16 mouse cellular contexts compared by ENCODE assay signal in the genomic region with DNA sequence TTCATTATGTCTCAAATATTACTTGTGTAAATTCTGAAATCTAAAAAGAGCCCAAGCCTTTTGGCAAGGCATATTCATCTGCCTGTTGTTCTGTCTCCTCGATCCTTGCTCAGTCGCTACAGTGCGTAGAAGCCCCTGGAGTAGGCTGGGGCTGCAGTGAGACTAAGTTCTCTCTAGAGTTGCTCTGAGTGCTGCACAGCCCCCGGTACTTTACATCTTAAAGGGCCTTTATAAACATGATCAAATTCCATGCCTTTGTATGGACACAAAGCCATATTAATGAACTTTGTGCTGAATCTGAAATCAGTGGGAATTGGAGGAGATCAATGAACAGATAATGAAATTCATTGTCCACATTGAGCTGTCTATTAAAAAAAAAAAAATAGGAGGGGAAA.
DNase-seq lines count a peak whose midpoint lies in the region; ATAC-seq and TF ChIP-seq lines count a peak whose summit lies in the region.
"Had no signal": no experiment of that assay in that cellular context is flagged by ENCODE, and none has a peak within 500 bp of the region (broad histone marks: within the 10 kb centered on the region; RNA-seq: fewer than 3 reads in every experiment).

No protein-coding gene starts in this region.

- H3K9me3 ChIP-seq in hindbrain, embryonic 10.5 days, result no peaks in the 10 kb centered on the region
- no peaks in the 10 kb centered on the region for H3K9me3 ChIP-seq in hindbrain, postnatal 0 days (ENCODE audit: low read length)
- H3K9me3 ChIP-seq in neural tube, embryonic 14.5 days (ENCODE audit: control insufficient read depth, low read length), result no peaks in the 10 kb centered on the region
- H3K9me3 ChIP-seq in neural tube, embryonic 15.5 days (replicated peaks), result no peaks in the 10 kb centered on the region
- no peaks in the 10 kb centered on the region for H3K9me3 ChIP-seq in forebrain, embryonic 13.5 days (replicated peaks)
- H3K9me3 ChIP-seq: intestine, embryonic 15.5 days; limb, embryonic 12.5 days had no signal

- H3K36me3 ChIP-seq in hindbrain, embryonic 10.5 days, result peaks cover 28% of the 10 kb centered on the region
- H3K36me3 ChIP-seq in hindbrain, postnatal 0 days (ENCODE audit: insufficient read depth, low read length), result no peaks in the 10 kb centered on the region
- H3K36me3 ChIP-seq in neural tube, embryonic 14.5 days (ENCODE audit: control insufficient read depth, insufficient read depth, low read length), result no peaks in the 10 kb centered on the region
- no peaks in the 10 kb centered on the region for H3K36me3 ChIP-seq in neural tube, embryonic 15.5 days
- H3K36me3 ChIP-seq in forebrain, embryonic 13.5 days (ENCODE audit: poor library complexity, severe bottlenecking), result 0 out of 2 replicates have a peak, but pooled peaks cover 10% of the 10 kb centered on the region
- H3K36me3 ChIP-seq: intestine, embryonic 15.5 days had no signal

- H3K27ac ChIP-seq in hindbrain, embryonic 10.5 days, result peak overlapping the region; percentile 75
- no peak overlapping the region for H3K27ac ChIP-seq in hindbrain, postnatal 0 days
- H3K27ac ChIP-seq in neural tube, embryonic 14.5 days (ENCODE audit: low read depth, low read length), result no peak overlapping the region
- H3K27ac ChIP-seq in neural tube, embryonic 15.5 days (replicated peaks), result no peak overlapping the region
- peak overlapping the region; percentile 41; the same call in 1 of the 2 replicates for H3K27ac ChIP-seq in forebrain, embryonic 13.5 days
- H3K27ac ChIP-seq: intestine, embryonic 15.5 days; left cerebral cortex, adult 2 months; liver, embryonic 14.5 days had no signal

- peak; percentile 13 for DNase-seq in hindbrain, embryonic 10.5 days (ENCODE audit: low spot score)
- no peak for DNase-seq in hindbrain, postnatal 0 days (ENCODE audit: low spot score)
- DNase-seq in kidney, adult 18-20 months, result no peak
- DNase-seq in frontal cortex, postnatal 36 days (ENCODE audit: low spot score in 2 of 2), result no peak
- DNase-seq in heart, postnatal 4 days, result no peak
- DNase-seq: cerebellum, adult 9-11 months; thymus, adult 18-20 months had no signal

- TF ChIP-seq CTCF in hindbrain, postnatal 0 days (IDR thresholded peaks at IDR 0.05; ENCODE audit: low read depth), result no peak

- H3K9ac ChIP-seq in hindbrain, postnatal 0 days (replicated peaks; ENCODE audit: low read length), result no peak overlapping the region
- no peak overlapping the region for H3K9ac ChIP-seq in neural tube, embryonic 14.5 days (replicated peaks; ENCODE audit: low read depth, low read length)
- H3K9ac ChIP-seq in neural tube, embryonic 15.5 days (replicated peaks), result no peak overlapping the region
- H3K9ac ChIP-seq in forebrain, embryonic 13.5 days, result no peak overlapping the region
- H3K9ac ChIP-seq: intestine, embryonic 15.5 days; limb, embryonic 12.5 days; liver, embryonic 14.5 days had no signal

- H3K4me1 ChIP-seq in hindbrain, embryonic 10.5 days (replicated peaks), result peaks cover 50% of the 10 kb centered on the region
- no peaks in the 10 kb centered on the region for H3K4me1 ChIP-seq in hindbrain, postnatal 0 days (ENCODE audit: insufficient read depth, low read length)
- no peaks in the 10 kb centered on the region for H3K4me1 ChIP-seq in neural tube, embryonic 14.5 days (ENCODE audit: control insufficient read depth, insufficient read depth, low read length)
- peaks cover 4% of the 10 kb centered on the region; the same call in 1 of the 2 replicates for H3K4me1 ChIP-seq in neural tube, embryonic 15.5 days
- H3K4me1 ChIP-seq in forebrain, embryonic 13.5 days, result peaks cover 35% of the 10 kb centered on the region
- H3K4me1 ChIP-seq: intestine, embryonic 15.5 days had no signal

- no peak overlapping the region for H3K4me3 ChIP-seq in hindbrain, embryonic 10.5 days
- no peak overlapping the region for H3K4me3 ChIP-seq in hindbrain, postnatal 0 days (ENCODE audit: low read length)
- no peak overlapping the region for H3K4me3 ChIP-seq in neural tube, embryonic 14.5 days (ENCODE audit: low read depth, low read length)
- no peak overlapping the region for H3K4me3 ChIP-seq in neural tube, embryonic 15.5 days (replicated peaks)
- no peak overlapping the region for H3K4me3 ChIP-seq in forebrain, embryonic 13.5 days
- H3K4me3 ChIP-seq: intestine, embryonic 15.5 days; left cerebral cortex, adult 2 months; limb, embryonic 12.5 days had no signal

- peaks cover 33% of the 10 kb centered on the region for H3K27me3 ChIP-seq in hindbrain, embryonic 10.5 days (ENCODE audit: insufficient read depth, poor library complexity, severe bottlenecking)
- H3K27me3 ChIP-seq in hindbrain, postnatal 0 days (ENCODE audit: insufficient read depth, low read length), result no peaks in the 10 kb centered on the region
- H3K27me3 ChIP-seq in neural tube, embryonic 14.5 days (ENCODE audit: control insufficient read depth, insufficient read depth, low read length), result no peaks in the 10 kb centered on the region
- H3K27me3 ChIP-seq in neural tube, embryonic 15.5 days (replicated peaks), result no peaks in the 10 kb centered on the region
- no peaks in the 10 kb centered on the region for H3K27me3 ChIP-seq in forebrain, embryonic 13.5 days
- H3K27me3 ChIP-seq: intestine, embryonic 15.5 days; limb, embryonic 12.5 days; Patski had no signal

- H3K4me2 ChIP-seq in hindbrain, postnatal 0 days (ENCODE audit: low read depth, low read length), result no peak overlapping the region
- H3K4me2 ChIP-seq in neural tube, embryonic 14.5 days (ENCODE audit: low read depth, low read length), result no peak overlapping the region
- H3K4me2 ChIP-seq in neural tube, embryonic 15.5 days, result no peak overlapping the region
- H3K4me2 ChIP-seq in forebrain, embryonic 13.5 days, result no peak overlapping the region
- H3K4me2 ChIP-seq: heart, embryonic 11.5 days; intestine, embryonic 15.5 days; limb, embryonic 12.5 days had no signal

- ATAC-seq in hindbrain, postnatal 0 days, result no peak
- ATAC-seq in neural tube, embryonic 14.5 days (ENCODE audit: low read depth), result peak; percentile 19; the same call in 1 of the 2 replicates
- no peak for ATAC-seq in neural tube, embryonic 15.5 days (ENCODE audit: low FRiP score)
- ATAC-seq in forebrain, embryonic 13.5 days, result peak; percentile 75
- ATAC-seq: Patski had no signal

- 28% methylated on average over 4 of the region's 4 CpGs for WGBS in hindbrain, embryonic 10.5 days
- WGBS in hindbrain, postnatal 0 days, result 47% methylated on average over 4 of the region's 4 CpGs
- 29% methylated on average over 4 of the region's 4 CpGs for WGBS in neural tube, embryonic 14.5 days
- 33% methylated on average over 4 of the region's 4 CpGs for WGBS in neural tube, embryonic 15.5 days
- WGBS in forebrain, embryonic 13.5 days, result 10% methylated on average over 4 of the region's 4 CpGs

Comparison
In these comparisons a context has a peak if more than half of its experiments do, and no peak if none do; other contexts are left out.
1. H3K27ac ChIP-seq: peak in hindbrain, embryonic 10.5 days (single experiment) and forebrain, embryonic 13.5 days (single experiment); none in hindbrain, postnatal 0 days (single experiment), neural tube, embryonic 14.5 days (single experiment) and neural tube, embryonic 15.5 days (single experiment).
2. ATAC-seq: peak in neural tube, embryonic 14.5 days (single experiment) and forebrain, embryonic 13.5 days (single experiment); none in hindbrain, postnatal 0 days (single experiment) and neural tube, embryonic 15.5 days (single experiment).